Mouse (Mus musculus) olfactory bulb, adult 2 months (tissue): ENCODE results near the gene Ccnyl1.

ENCODE experiments used
- CTCF ChIP-seq: fragments of 200-500 bp; IDR thresholded peaks from 2 replicates; pipeline ENCODE4 v1.5.1; 2012; ENCODE audit warnings: low read depth, mild to moderate bottlenecking, low read length, moderate library complexity; ENCODE audit not compliant: insufficient read depth
- POLR2A ChIP-seq: fragments of 200-500 bp; IDR thresholded peaks from 2 replicates; pipeline ENCODE4 v1.6.1; 2012; ENCODE audit warnings: mild to moderate bottlenecking, low read depth, low read length, moderate library complexity; ENCODE audit not compliant: insufficient read depth

GRCm38 (mm10) chr1:64667111-64667633 lies 23.1 kb upstream of the Ccnyl1 start:
- no peak for TF ChIP-seq CTCF
- no peak for TF ChIP-seq POLR2A
